Mouse (Mus musculus): ENCODE measurements around the gene Slc5a10. TPM values are rescaled to one million over a fixed set of nuclear protein-coding genes. Genes with fewer than 3 reads are reported as not detected.

Gene Slc5a10
- polyA plus RNA-seq, 1 experiment = 0.19 TPM

DNA sequence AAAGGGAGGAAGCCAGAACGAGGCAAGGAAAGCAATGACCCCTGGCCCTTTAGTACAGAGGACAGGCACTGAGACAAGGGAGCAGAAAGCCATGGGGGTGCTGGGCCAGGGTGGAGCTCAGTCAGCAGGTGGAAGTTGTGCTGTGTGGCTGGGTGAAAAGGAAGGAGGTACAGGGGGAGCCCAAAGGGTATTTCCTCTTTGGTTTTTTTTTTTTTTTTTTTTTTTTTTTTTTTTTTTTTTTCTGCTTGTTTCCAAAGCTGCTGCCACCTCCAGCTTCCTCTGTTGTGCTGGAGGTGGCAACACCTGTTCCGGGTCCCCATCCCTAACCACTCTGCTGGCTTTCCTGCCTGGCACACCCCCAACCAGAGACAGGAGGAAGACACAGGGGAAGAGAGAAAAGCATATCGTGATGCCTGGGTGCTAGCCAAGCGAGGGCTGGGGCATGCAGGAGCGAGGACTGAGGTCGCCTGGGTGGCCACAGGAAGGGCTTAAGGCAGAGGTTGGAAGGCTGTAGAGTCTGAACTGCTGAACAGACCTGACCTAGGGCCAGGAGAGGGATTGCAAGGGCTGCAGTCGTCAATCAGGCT is 59.7 kb downstream of the Slc5a10 start:
- H3K4me3 ChIP-seq (ENCODE audit: insufficient read depth, low read length) = no peak overlapping the region
- TF ChIP-seq POLR2A (IDR thresholded peaks at IDR 0.05; ENCODE audit: extremely low read depth, insufficient read depth, low read length) (no peak), CTCF (IDR thresholded peaks at IDR 0.05; ENCODE audit: extremely low read depth, insufficient read depth, low read length) (no peak)
- no peak overlapping the region for H3K27ac ChIP-seq (ENCODE audit: insufficient read depth, low read length)
- H3K4me1 ChIP-seq (ENCODE audit: control insufficient read depth, insufficient read depth, low read length) = no peaks in the 10 kb centered on the region

DNA sequence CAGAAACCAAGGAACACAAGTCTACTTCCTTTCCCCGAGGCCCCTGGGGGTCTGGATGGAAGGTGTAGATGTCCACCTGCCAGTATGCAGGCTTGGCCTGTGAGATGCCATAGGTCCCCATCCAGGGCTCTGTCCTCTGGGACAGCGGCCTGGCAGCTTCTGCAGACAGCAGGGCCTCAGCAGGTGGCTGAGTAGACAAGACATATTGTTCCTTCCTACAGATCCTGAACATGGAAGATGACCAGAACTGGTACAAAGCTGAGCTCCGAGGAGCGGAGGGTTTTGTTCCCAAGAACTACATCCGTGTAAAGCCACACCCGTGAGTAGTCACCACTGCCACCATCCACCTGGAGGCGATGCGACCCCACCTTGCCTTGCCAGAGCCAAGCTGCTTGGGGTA is 60.6 kb downstream of the Slc5a10 start:
- no peaks in the 10 kb centered on the region for H3K4me1 ChIP-seq (ENCODE audit: control insufficient read depth, insufficient read depth, low read length)
- no peak overlapping the region for H3K4me3 ChIP-seq (ENCODE audit: insufficient read depth, low read length)
- TF ChIP-seq CTCF (IDR thresholded peaks at IDR 0.05; ENCODE audit: extremely low read depth, insufficient read depth, low read length) = no peak
- TF ChIP-seq POLR2A (IDR thresholded peaks at IDR 0.05; ENCODE audit: extremely low read depth, insufficient read depth, low read length) = no peak
- H3K27ac ChIP-seq (ENCODE audit: insufficient read depth, low read length) = no peak overlapping the region

DNA sequence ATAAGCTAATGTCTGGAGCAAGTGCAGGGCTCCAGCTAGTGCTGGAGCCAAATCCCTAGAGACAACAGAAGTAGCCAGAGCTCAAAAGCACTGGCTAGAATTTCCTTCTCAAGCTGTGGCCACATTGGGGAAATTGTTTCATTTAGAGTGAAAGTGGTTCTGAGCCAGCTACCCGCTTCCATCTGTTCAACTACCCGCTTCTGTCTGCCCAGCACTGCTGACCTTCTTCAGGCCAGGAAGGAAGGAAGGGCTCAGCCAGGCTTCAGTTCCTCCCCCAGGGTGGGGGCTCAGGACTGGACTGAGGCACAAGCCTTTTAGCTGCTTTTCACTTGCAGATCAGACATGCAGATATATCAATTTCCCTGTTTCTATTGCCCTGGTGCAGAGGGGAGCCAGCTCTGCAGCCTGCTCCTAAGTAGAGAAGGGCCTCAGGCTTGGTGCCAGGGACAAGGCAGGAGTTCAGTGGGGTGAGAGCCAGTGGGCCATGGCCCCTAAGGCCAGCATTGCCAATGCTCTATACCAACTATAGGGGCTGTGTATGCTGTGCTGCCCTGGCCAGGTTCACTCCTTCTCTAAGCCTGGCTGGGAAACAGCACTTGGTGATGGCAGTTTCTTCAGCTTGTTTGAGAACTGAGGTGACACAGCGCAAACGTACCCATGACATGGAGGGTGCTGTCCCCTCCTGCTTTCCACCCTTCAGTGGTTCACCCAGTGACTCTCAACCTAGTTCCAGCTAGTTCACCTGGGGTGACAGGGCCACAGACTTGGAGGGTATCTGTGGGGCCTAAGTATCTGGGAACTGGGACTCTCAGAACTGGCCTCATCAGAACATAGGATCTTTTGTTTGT is 61.4 kb downstream of the Slc5a10 start:
- Histone ChIP-seq H3K27ac (ENCODE audit: insufficient read depth, low read length) (no peak overlapping the region), H3K4me1 (ENCODE audit: control insufficient read depth, insufficient read depth, low read length) (no peaks in the 10 kb centered on the region), H3K4me3 (ENCODE audit: insufficient read depth, low read length) (no peak overlapping the region)
- TF ChIP-seq POLR2A (IDR thresholded peaks at IDR 0.05; ENCODE audit: extremely low read depth, insufficient read depth, low read length) (no peak), CTCF (IDR thresholded peaks at IDR 0.05; ENCODE audit: extremely low read depth, insufficient read depth, low read length) (no peak)

GRCm38 (mm10) chr11:61658360-61658922 is 62.2 kb downstream of the Slc5a10 start:
- Histone ChIP-seq H3K4me1 (ENCODE audit: control insufficient read depth, insufficient read depth, low read length) (no peaks in the 10 kb centered on the region), H3K4me3 (ENCODE audit: insufficient read depth, low read length) (no peak overlapping the region), H3K27ac (ENCODE audit: insufficient read depth, low read length) (no peak overlapping the region)
- no peak for TF ChIP-seq CTCF (IDR thresholded peaks at IDR 0.05; ENCODE audit: extremely low read depth, insufficient read depth, low read length)
- TF ChIP-seq POLR2A (IDR thresholded peaks at IDR 0.05; ENCODE audit: extremely low read depth, insufficient read depth, low read length) = no peak

DNA sequence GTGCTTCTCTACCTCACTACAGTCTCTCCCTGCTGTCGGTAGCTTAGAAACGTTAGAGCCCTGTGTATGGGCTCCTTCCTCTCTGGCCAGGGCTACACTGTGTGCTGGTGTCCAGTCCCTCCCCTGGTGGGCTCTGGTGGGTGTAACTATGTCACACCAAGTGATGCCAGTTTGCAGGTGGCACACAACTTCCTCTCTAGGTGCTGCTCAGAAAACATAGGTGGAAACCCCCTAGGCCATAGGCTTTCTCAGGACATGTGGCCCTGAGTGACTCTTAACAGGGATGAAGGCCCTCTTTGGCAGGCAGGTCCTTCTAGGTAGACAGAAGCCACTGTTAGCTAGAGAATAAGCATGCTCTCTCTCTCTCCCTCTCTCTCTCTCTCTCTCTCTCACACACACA is 63.2 kb downstream of the Slc5a10 start:
- H3K27ac ChIP-seq (ENCODE audit: insufficient read depth, low read length) = no peak overlapping the region
- no peak overlapping the region for H3K4me3 ChIP-seq (ENCODE audit: insufficient read depth, low read length)
- no peaks in the 10 kb centered on the region for H3K4me1 ChIP-seq (ENCODE audit: control insufficient read depth, insufficient read depth, low read length)
- TF ChIP-seq POLR2A (IDR thresholded peaks at IDR 0.05; ENCODE audit: extremely low read depth, insufficient read depth, low read length) = no peak

DNA sequence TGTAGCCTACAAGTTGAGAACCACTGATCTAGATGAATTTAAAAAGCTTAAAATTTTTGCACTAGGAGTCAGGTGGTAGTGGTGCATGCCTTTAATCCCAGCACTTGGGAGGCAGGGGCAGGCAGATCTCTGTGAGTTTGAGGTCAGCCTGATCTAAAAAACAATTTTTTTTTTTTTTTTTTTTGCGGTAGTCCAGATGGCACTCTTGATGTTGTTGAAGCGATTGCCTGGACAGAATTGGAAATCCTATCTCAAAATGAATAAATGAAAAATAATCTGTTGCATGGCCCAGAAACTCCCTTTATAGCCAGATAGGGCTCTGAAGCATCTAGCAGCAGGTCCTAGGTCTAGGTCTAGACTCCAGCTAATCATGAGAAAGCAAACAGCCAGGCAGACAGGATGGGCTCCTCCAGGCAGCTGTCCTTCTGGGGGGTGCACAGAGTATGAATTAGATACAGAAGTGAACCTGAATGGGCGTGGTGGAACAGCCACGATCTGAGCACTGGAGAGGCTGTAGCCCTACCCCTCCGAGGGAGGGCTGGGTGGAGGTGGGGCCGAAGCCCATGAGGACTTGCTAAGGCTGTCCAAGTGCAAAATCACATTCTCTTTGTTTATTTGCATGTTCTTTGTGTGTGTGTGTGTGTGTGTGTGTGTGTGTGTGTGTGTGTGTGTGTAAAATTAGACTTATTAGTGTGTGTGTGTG is 64.3 kb downstream of the Slc5a10 start:
- TF ChIP-seq POLR2A (IDR thresholded peaks at IDR 0.05; ENCODE audit: extremely low read depth, insufficient read depth, low read length) = no peak
- no peak for TF ChIP-seq CTCF (IDR thresholded peaks at IDR 0.05; ENCODE audit: extremely low read depth, insufficient read depth, low read length)
- no peak overlapping the region for H3K27ac ChIP-seq (ENCODE audit: insufficient read depth, low read length)
- no peaks in the 10 kb centered on the region for H3K4me1 ChIP-seq (ENCODE audit: control insufficient read depth, insufficient read depth, low read length)
- H3K4me3 ChIP-seq (ENCODE audit: insufficient read depth, low read length) = no peak overlapping the region

GRCm38 (mm10) chr11:61655649-61656048 is 65.0 kb downstream of the Slc5a10 start:
- TF ChIP-seq CTCF (IDR thresholded peaks at IDR 0.05; ENCODE audit: extremely low read depth, insufficient read depth, low read length) = no peak
- no peak for TF ChIP-seq POLR2A (IDR thresholded peaks at IDR 0.05; ENCODE audit: extremely low read depth, insufficient read depth, low read length)
- Histone ChIP-seq H3K4me3 (ENCODE audit: insufficient read depth, low read length) (no peak overlapping the region), H3K27ac (ENCODE audit: insufficient read depth, low read length) (no peak overlapping the region), H3K4me1 (ENCODE audit: control insufficient read depth, insufficient read depth, low read length) (no peaks in the 10 kb centered on the region)

DNA sequence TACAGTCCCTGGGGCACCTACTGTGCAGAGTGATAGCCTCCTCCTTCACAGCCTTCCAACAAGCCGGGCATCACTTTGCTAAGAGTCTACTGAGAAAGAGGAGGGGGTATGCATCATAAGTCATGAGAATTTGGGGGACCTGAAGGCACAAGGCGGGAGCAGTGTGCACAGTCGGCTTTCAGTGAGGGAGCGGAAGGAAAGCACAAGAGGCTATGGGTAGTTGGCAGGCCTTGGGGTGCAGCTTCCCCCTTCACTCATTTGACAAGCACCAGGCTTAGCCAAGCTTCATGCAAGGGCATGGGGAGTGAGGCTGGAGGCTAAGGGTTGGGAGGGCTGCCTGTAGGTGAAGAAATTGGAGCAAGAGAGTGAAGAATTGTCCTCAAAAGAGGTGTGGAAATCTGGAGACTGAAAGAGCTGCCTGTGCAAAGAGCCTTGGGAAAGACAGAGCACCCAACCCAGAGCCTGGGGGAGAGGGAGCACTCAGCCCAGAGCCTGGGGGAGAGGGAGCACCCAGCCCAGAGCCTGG is 65.8 kb downstream of the Slc5a10 start:
- Histone ChIP-seq H3K27ac (ENCODE audit: insufficient read depth, low read length) (no peak overlapping the region), H3K4me3 (ENCODE audit: insufficient read depth, low read length) (no peak overlapping the region), H3K4me1 (ENCODE audit: control insufficient read depth, insufficient read depth, low read length) (no peaks in the 10 kb centered on the region)
- TF ChIP-seq CTCF (IDR thresholded peaks at IDR 0.05; ENCODE audit: extremely low read depth, insufficient read depth, low read length) (no peak), POLR2A (IDR thresholded peaks at IDR 0.05; ENCODE audit: extremely low read depth, insufficient read depth, low read length) (no peak)

- Histone ChIP-seq H3K4me1 (ENCODE audit: control insufficient read depth, insufficient read depth, low read length) (no peaks in the 10 kb centered on the region), H3K4me3 (ENCODE audit: insufficient read depth, low read length) (no peak overlapping the region), H3K27ac (ENCODE audit: insufficient read depth, low read length) (no peak overlapping the region)
- no peak for TF ChIP-seq CTCF (IDR thresholded peaks at IDR 0.05; ENCODE audit: extremely low read depth, insufficient read depth, low read length)
Observed at GRCm38 (mm10) chr11:61653568-61653967, 67.1 kb downstream of the Slc5a10 start.
